Mouse (Mus musculus) midbrain, embryonic 11.5 days (tissue): ENCODE data around the gene Crlf1. TPM values are rescaled to one million over a fixed set of nuclear protein-coding genes. Genes with fewer than 3 reads are reported as not detected.

Source experiments
- polyA plus RNA-seq: library from polyadenylated mRNA; unstranded; fragments of >200 nt; fragmentation: Nextera tagmentation; extraction: Ambion mirVana; gene quantifications from 2 replicates; pipeline ENCODE4 v1.2.1, GENCODE M21; 2014

The Crlf1 gene
- polyA plus RNA-seq, 1 experiment from 2014 or later = 0.23 TPM

Other genes with a start within 250 kb of the Crlf1 start
- gene Homer3, start 210.3 kb upstream of the Crlf1 start, polyA plus RNA-seq = 50.5 and 61.2 TPM in 2 replicates
- 45.7 and 49.7 TPM in 2 replicates for gene Ddx49, start 190.7 kb upstream of the Crlf1 start, polyA plus RNA-seq
- gene Cope, start 190.6 kb upstream of the Crlf1 start, polyA plus RNA-seq = 230 and 240 TPM in 2 replicates
- gene Cers1, start 177.4 kb upstream of the Crlf1 start, polyA plus RNA-seq = 5.5 and 7.0 TPM in 2 replicates
- gene Gdf1, start 163.3 kb upstream of the Crlf1 start, polyA plus RNA-seq = 0.43 and 1.3 TPM in 2 replicates
- gene Upf1, start 139.9 kb upstream of the Crlf1 start, polyA plus RNA-seq = 19.6 and 19.8 TPM in 2 replicates
- 0.21 TPM in 1 of 2 replicates, not detected in the other for gene Comp, start 119.6 kb upstream of the Crlf1 start, polyA plus RNA-seq
- 11.8 and 12.9 TPM in 2 replicates for gene Crtc1, start 53.6 kb upstream of the Crlf1 start, polyA plus RNA-seq
- gene Klhl26, start 16.2 kb upstream of the Crlf1 start, polyA plus RNA-seq = 12.6 and 13.1 TPM in 2 replicates
- gene Tmem59l, start 5.8 kb upstream of the Crlf1 start, polyA plus RNA-seq = 12.3 TPM in 2 replicates
- 126 and 129 TPM in 2 replicates for gene Rex1bd, start 13.6 kb downstream of the Crlf1 start, polyA plus RNA-seq
- gene Uba52, start 17.6 kb downstream of the Crlf1 start, polyA plus RNA-seq = 774 and 852 TPM in 2 replicates
- 203 and 215 TPM in 2 replicates for gene Fkbp8, start 34.6 kb downstream of the Crlf1 start, polyA plus RNA-seq
- gene Kxd1, start 34.8 kb downstream of the Crlf1 start, polyA plus RNA-seq = 48.0 and 50.0 TPM in 2 replicates
- gene Ell, start 46.3 kb downstream of the Crlf1 start, polyA plus RNA-seq = 13.0 TPM in 2 replicates
- 46.1 and 56.0 TPM in 2 replicates for gene Isyna1, start 101.2 kb downstream of the Crlf1 start, polyA plus RNA-seq
- gene Ssbp4, start 115.7 kb downstream of the Crlf1 start, polyA plus RNA-seq = 87.8 and 96.9 TPM in 2 replicates
- gene Lrrc25, start 123.0 kb downstream of the Crlf1 start, polyA plus RNA-seq = 1.2 and 1.3 TPM in 2 replicates
- gene Gdf15, start 139.3 kb downstream of the Crlf1 start, polyA plus RNA-seq = 0.10 and 0.11 TPM in 2 replicates
- 103 and 108 TPM in 2 replicates for gene Pgpep1, start 167.2 kb downstream of the Crlf1 start, polyA plus RNA-seq
- 305 and 326 TPM in 2 replicates for gene Lsm4, start 180.1 kb downstream of the Crlf1 start, polyA plus RNA-seq
- gene Jund, start 205.8 kb downstream of the Crlf1 start, polyA plus RNA-seq = 119 and 138 TPM in 2 replicates
- gene Iqcn, start 210.3 kb downstream of the Crlf1 start, polyA plus RNA-seq = 0.04 TPM in 1 of 2 replicates, not detected in the other
- gene Gm3336, start 225.4 kb downstream of the Crlf1 start, polyA plus RNA-seq = not detected in 2 replicates
- gene Pde4c, start 230.6 kb downstream of the Crlf1 start, polyA plus RNA-seq = 0.16 TPM in 1 of 2 replicates, not detected in the other